Mouse (Mus musculus): ENCODE data around the gene Taok3.

Gene Taok3

GRCm38 (mm10) chr5:117119777-117120488, at the start of gene Taok3:
Gene Taok3 (plus strand): TSS chr5:117120129.
- DNase-seq (ENCODE audit: low spot score), result peak; percentile 97

- no peak for DNase-seq (ENCODE audit: low spot score)
Observed at GRCm38 (mm10) chr5:117087718-117088117, 32.2 kb upstream of the Taok3 start.

GRCm38 (mm10) chr5:117089147-117089546, 30.8 kb upstream of the Taok3 start:
- no peak for DNase-seq (ENCODE audit: low spot score)

- no peak for DNase-seq (ENCODE audit: low spot score)
Observed at GRCm38 (mm10) chr5:117089786-117090185, 30.1 kb upstream of the Taok3 start.

GRCm38 (mm10) chr5:117094431-117094830, 25.5 kb upstream of the Taok3 start:
- no peak for DNase-seq (ENCODE audit: low spot score)

- no peak for DNase-seq (ENCODE audit: low spot score)
Observed at GRCm38 (mm10) chr5:117096716-117097115, 23.2 kb upstream of the Taok3 start.

- no peak for DNase-seq (ENCODE audit: low spot score)
Observed at GRCm38 (mm10) chr5:117099008-117099407, 20.9 kb upstream of the Taok3 start.

GRCm38 (mm10) chr5:117099742-117100141, 20.2 kb upstream of the Taok3 start:
- no peak for DNase-seq (ENCODE audit: low spot score)

- no peak for DNase-seq (ENCODE audit: low spot score)
Observed at GRCm38 (mm10) chr5:117103194-117103929, 16.6 kb upstream of the Taok3 start.

GRCm38 (mm10) chr5:117104329-117104728, 15.6 kb upstream of the Taok3 start:
- no peak for DNase-seq (ENCODE audit: low spot score)

- no peak for DNase-seq (ENCODE audit: low spot score)
Observed at GRCm38 (mm10) chr5:117105761-117106160, 14.2 kb upstream of the Taok3 start.

- DNase-seq (ENCODE audit: low spot score), result no peak
Observed at GRCm38 (mm10) chr5:117108292-117108691, 11.6 kb upstream of the Taok3 start.

- DNase-seq (ENCODE audit: low spot score), result no peak
Observed at GRCm38 (mm10) chr5:117108731-117109130, 11.2 kb upstream of the Taok3 start.

GRCm38 (mm10) chr5:117109522-117109921, 10.4 kb upstream of the Taok3 start:
- no peak for DNase-seq (ENCODE audit: low spot score)

GRCm38 (mm10) chr5:117111064-117111773, 8.7 kb upstream of the Taok3 start:
- DNase-seq (ENCODE audit: low spot score), result no peak

- DNase-seq (ENCODE audit: low spot score), result no peak
Observed at GRCm38 (mm10) chr5:117111774-117112112, 8.2 kb upstream of the Taok3 start.

GRCm38 (mm10) chr5:117113330-117113729, 6.6 kb upstream of the Taok3 start:
- DNase-seq (ENCODE audit: low spot score), result no peak

GRCm38 (mm10) chr5:117114581-117115192, 5.2 kb upstream of the Taok3 start:
- no peak for DNase-seq (ENCODE audit: low spot score)

GRCm38 (mm10) chr5:117115193-117115767, 4.6 kb upstream of the Taok3 start:
- no peak for DNase-seq (ENCODE audit: low spot score)

GRCm38 (mm10) chr5:117115836-117116366, 4.0 kb upstream of the Taok3 start, which contains the start of gene Suds3:
Gene Suds3 (minus strand): TSS chr5:117116113.
- peak; percentile 99 for DNase-seq (ENCODE audit: low spot score)

- no peak for DNase-seq (ENCODE audit: low spot score)
Observed at GRCm38 (mm10) chr5:117116660-117117059, 3.3 kb upstream of the Taok3 start.

GRCm38 (mm10) chr5:117117241-117117640, 2.7 kb upstream of the Taok3 start:
- DNase-seq (ENCODE audit: low spot score), result no peak
